In the genomic region with DNA sequence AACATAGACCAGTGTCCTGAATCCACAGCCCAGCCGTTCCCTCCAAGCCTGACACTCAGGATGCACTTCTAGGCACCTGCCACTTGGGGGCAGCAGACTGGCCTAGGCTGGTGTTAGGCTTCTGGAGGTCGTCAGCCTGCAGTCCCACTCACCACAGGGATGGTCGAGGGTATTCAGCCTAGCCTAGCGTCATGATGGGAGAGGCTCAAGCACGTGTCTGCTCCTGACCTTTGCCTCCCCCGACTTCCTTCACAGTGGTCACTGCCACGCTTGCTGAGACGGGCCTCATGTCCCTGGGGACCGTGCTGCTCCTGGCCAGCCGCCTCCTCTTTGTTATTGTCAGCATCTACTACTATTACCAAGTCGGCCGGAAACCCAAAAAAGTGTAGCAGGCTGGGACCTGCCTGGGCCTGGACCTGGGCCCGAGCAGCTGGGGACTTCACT, we compare ENCODE assay signal across 8 mouse cellular contexts. TPM values are rescaled to one million over a fixed set of nuclear protein-coding genes. Genes with fewer than 3 reads are reported as not detected.
DNase-seq lines count a peak whose midpoint lies in the region; ATAC-seq lines count a peak whose summit lies in the region.

No protein-coding gene starts in this region.

- peak overlapping the region; percentile 44; the same call in 1 of the 2 replicates for H3K27ac ChIP-seq in forebrain, embryonic 10.5 days
- no peak overlapping the region for H3K27ac ChIP-seq in forebrain, embryonic 16.5 days (ENCODE audit: low read length)
- H3K27ac ChIP-seq in embryonic facial prominence, embryonic 10.5 days (replicated peaks), result no peak overlapping the region
- peak overlapping the region; percentile 5; the same call in 1 of the 2 replicates for H3K27ac ChIP-seq in heart, embryonic 13.5 days (replicated peaks)
- no peak overlapping the region for H3K27ac ChIP-seq in kidney, embryonic 14.5 days (ENCODE audit: low read depth, low read length)

- H3K9ac ChIP-seq in forebrain, embryonic 16.5 days (replicated peaks; ENCODE audit: low read depth, low read length), result no peak overlapping the region
- H3K9ac ChIP-seq in heart, embryonic 13.5 days, result no peak overlapping the region
- no peak overlapping the region for H3K9ac ChIP-seq in kidney, embryonic 14.5 days (ENCODE audit: low read depth, low read length)

- no peaks in the 10 kb centered on the region for H3K27me3 ChIP-seq in forebrain, embryonic 10.5 days (ENCODE audit: poor library complexity, severe bottlenecking)
- no peaks in the 10 kb centered on the region for H3K27me3 ChIP-seq in forebrain, embryonic 16.5 days (replicated peaks; ENCODE audit: control insufficient read depth, insufficient read depth, low read length)
- no peaks in the 10 kb centered on the region for H3K27me3 ChIP-seq in embryonic facial prominence, embryonic 10.5 days (replicated peaks; ENCODE audit: low read depth, poor library complexity, severe bottlenecking)
- peaks cover 8% of the 10 kb centered on the region; the same call in 1 of the 2 replicates for H3K27me3 ChIP-seq in heart, embryonic 13.5 days (replicated peaks)
- no peaks in the 10 kb centered on the region for H3K27me3 ChIP-seq in kidney, embryonic 14.5 days (ENCODE audit: control insufficient read depth, insufficient read depth, low read length)

- WGBS in forebrain, embryonic 10.5 days, result 51% methylated on average over 13 of the region's 13 CpGs
- WGBS in forebrain, embryonic 16.5 days, result 46% methylated on average over 13 of the region's 13 CpGs
- 38% methylated on average over 13 of the region's 13 CpGs for WGBS in embryonic facial prominence, embryonic 10.5 days
- 39% methylated on average over 13 of the region's 13 CpGs for WGBS in heart, embryonic 13.5 days
- 31% methylated on average over 13 of the region's 13 CpGs for WGBS in kidney, embryonic 14.5 days

- no peak; the same call in 1 of the 2 replicates for ATAC-seq in forebrain, embryonic 16.5 days
- peak; percentile 9; the same call in 1 of the 2 replicates for ATAC-seq in heart, embryonic 13.5 days (ENCODE audit: extremely low read depth, insufficient number of reproducible peaks, low FRiP score, low TSS enrichment)
- ATAC-seq in kidney, embryonic 14.5 days (ENCODE audit: low FRiP score, low TSS enrichment), result peak; percentile 60

- H3K4me2 ChIP-seq in forebrain, embryonic 16.5 days (ENCODE audit: low read length), result no peak overlapping the region
- H3K4me2 ChIP-seq in heart, embryonic 13.5 days, result no peak overlapping the region
- no peak overlapping the region for H3K4me2 ChIP-seq in kidney, embryonic 14.5 days (replicated peaks; ENCODE audit: low read depth, low read length)

- peaks cover 78% of the 10 kb centered on the region for H3K36me3 ChIP-seq in forebrain, embryonic 10.5 days (replicated peaks)
- peaks cover 5% of the 10 kb centered on the region for H3K36me3 ChIP-seq in forebrain, embryonic 16.5 days (ENCODE audit: control insufficient read depth, insufficient read depth)
- peaks cover 51% of the 10 kb centered on the region for H3K36me3 ChIP-seq in embryonic facial prominence, embryonic 10.5 days (replicated peaks)
- peaks cover 38% of the 10 kb centered on the region for H3K36me3 ChIP-seq in heart, embryonic 13.5 days
- H3K36me3 ChIP-seq in kidney, embryonic 14.5 days (ENCODE audit: control insufficient read depth, insufficient read depth, low read length), result peaks cover 15% of the 10 kb centered on the region

- peaks cover 54% of the 10 kb centered on the region for H3K4me1 ChIP-seq in forebrain, embryonic 10.5 days
- peaks cover 11% of the 10 kb centered on the region for H3K4me1 ChIP-seq in forebrain, embryonic 16.5 days (replicated peaks; ENCODE audit: control insufficient read depth, insufficient read depth, low read length)
- H3K4me1 ChIP-seq in embryonic facial prominence, embryonic 10.5 days, result peaks cover 56% of the 10 kb centered on the region
- H3K4me1 ChIP-seq in heart, embryonic 13.5 days, result peaks cover 22% of the 10 kb centered on the region
- H3K4me1 ChIP-seq in kidney, embryonic 14.5 days (ENCODE audit: control insufficient read depth, insufficient read depth, low read length), result peaks cover 3% of the 10 kb centered on the region; the same call in 1 of the 2 replicates

- H3K9me3 ChIP-seq in forebrain, embryonic 10.5 days, result no peaks in the 10 kb centered on the region
- H3K9me3 ChIP-seq in forebrain, embryonic 16.5 days (ENCODE audit: control insufficient read depth, low read length), result no peaks in the 10 kb centered on the region
- no peaks in the 10 kb centered on the region for H3K9me3 ChIP-seq in embryonic facial prominence, embryonic 10.5 days
- no peaks in the 10 kb centered on the region for H3K9me3 ChIP-seq in heart, embryonic 13.5 days
- no peaks in the 10 kb centered on the region for H3K9me3 ChIP-seq in kidney, embryonic 14.5 days (ENCODE audit: control insufficient read depth, low read length)

- no peak overlapping the region for H3K4me3 ChIP-seq in forebrain, embryonic 10.5 days
- no peak overlapping the region for H3K4me3 ChIP-seq in forebrain, embryonic 16.5 days (replicated peaks; ENCODE audit: low read length)
- no peak overlapping the region for H3K4me3 ChIP-seq in embryonic facial prominence, embryonic 10.5 days
- H3K4me3 ChIP-seq in heart, embryonic 13.5 days, result no peak overlapping the region
- H3K4me3 ChIP-seq in kidney, embryonic 14.5 days (ENCODE audit: low read length), result no peak overlapping the region

- DNase-seq in forebrain, embryonic 10.5 days (ENCODE audit: extremely low spot score, low spot score), result peak; percentile 75
- peak; percentile 76 for DNase-seq in adrenal gland, postnatal 10 days
- peak; percentile 78 for DNase-seq in embryonic facial prominence, embryonic 10.5 days (ENCODE audit: low spot score)
- peak; percentile 73 for DNase-seq in lung, postnatal 10 days
- DNase-seq in skeletal muscle tissue, adult 2 months (ENCODE audit: low read depth, low spot score), result peak; percentile 55

RNA-seq across cellular contexts. Expression of gene Trp53i11, which starts 12.2 kb away (rescaled TPM):
- polyA plus RNA-seq in forebrain, embryonic 10.5 days (2016; fragmentation: Nextera tagmentation; extraction: Ambion mirVana), result 74.4 and 77.0 TPM in 2 replicates
- polyA plus RNA-seq in forebrain, embryonic 16.5 days (2015; fragmentation: Nextera tagmentation; extraction: Ambion mirVana), result 107 and 110 TPM in 2 replicates
- 10 to 100 TPM; 87.9 to 89.8 TPM for total RNA-seq in adrenal gland, postnatal 10 days (2021)
- polyA plus RNA-seq in embryonic facial prominence, embryonic 10.5 days (2016; fragmentation: Nextera tagmentation; extraction: Ambion mirVana), result 72.5 and 95.2 TPM in 2 replicates
- 24.5 TPM in 2 replicates for polyA plus RNA-seq in heart, embryonic 13.5 days (2015; fragmentation: Nextera tagmentation; extraction: Ambion mirVana)
- 26.4 and 46.6 TPM in 2 replicates for polyA plus RNA-seq in kidney, embryonic 14.5 days (2014; fragmentation: Nextera tagmentation; extraction: Ambion mirVana)

Comparison
In these comparisons a context has a peak if more than half of its experiments do, and no peak if none do; other contexts are left out.
1. H3K27ac ChIP-seq: peak in forebrain, embryonic 10.5 days (single experiment) and heart, embryonic 13.5 days (single experiment); none in forebrain, embryonic 16.5 days (single experiment), embryonic facial prominence, embryonic 10.5 days (single experiment) and kidney, embryonic 14.5 days (single experiment).
2. Peak in every context shown above with its lines, with median percentiles within 50 percentile points of each other: DNase-seq.